Mouse (Mus musculus) C2C12 (cell line): ENCODE results near the gene Cdk14.

Experiments
- CEBPB ChIP-seq: IDR thresholded peaks from one replicate; pipeline ENCODE4 v1.6.1; 2011; ENCODE audit warnings: low read depth, mild to moderate bottlenecking, control low read depth, moderate library complexity
- CTCF ChIP-seq: IDR thresholded peaks from one replicate; pipeline ENCODE4 v1.5.1; 2011; ENCODE audit not compliant: control insufficient read depth, insufficient read depth, insufficient read length
- MAX ChIP-seq: IDR thresholded peaks from one replicate; pipeline ENCODE4 v1.6.1; 2011; ENCODE audit warnings: mild to moderate bottlenecking, control low read depth
- MYOG ChIP-seq: IDR thresholded peaks from one replicate; pipeline ENCODE4 v1.6.1; 2011; ENCODE audit not compliant: control insufficient read depth, insufficient read length; ENCODE audit errors: extremely low read depth

DNA sequence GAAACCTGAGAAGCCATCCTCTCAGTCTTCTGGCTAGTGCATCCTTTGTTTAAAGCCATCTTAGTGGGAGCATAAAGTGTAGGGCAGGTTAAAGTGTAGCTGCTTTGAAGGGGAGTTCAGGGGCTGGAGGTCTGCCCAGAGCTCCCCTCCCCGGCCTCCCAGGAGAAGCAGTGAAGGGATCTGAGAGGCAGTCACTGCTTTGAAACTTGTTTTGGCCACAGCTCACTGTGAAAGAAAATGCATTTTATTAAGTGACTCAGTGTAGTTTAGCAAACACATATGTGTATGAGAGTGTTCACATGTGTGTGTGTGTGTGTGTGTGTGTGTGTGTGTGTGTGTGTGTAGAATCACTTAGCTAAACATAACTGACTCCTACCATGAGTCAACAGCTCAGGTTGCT is 554.0 kb downstream of the Cdk14 start:
- TF ChIP-seq CTCF (no peak), MAX (no peak), CEBPB (no peak), MYOG (no peak)
